ENCODE assay signal across 15 mouse cellular contexts in the genomic region with DNA sequence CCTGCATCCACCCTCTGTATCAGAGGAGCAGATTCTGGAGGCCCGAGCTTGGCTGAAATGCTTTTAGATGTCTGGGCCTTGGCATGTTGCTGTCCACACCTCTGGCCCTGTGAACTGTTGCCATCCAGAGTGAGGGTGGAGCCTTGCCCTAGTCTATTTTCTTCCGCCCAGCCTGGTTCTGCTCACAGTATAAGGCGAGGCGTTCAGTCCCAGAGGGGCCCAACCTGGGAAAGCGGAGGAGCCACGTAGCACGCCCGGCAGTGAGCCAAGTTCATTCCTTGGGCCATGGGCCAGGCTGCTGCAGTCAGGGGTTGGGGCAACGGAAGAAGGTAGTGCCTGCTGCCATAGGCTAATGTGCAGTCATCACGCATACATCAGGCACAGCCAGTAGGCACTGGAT. TPM values are rescaled to one million over a fixed set of nuclear protein-coding genes. Genes with fewer than 3 reads are reported as not detected.
DNase-seq lines count a peak whose midpoint lies in the region; ATAC-seq and TF ChIP-seq lines count a peak whose summit lies in the region.
"Had no signal": no experiment of that assay in that cellular context is flagged by ENCODE, and none has a peak within 500 bp of the region (broad histone marks: within the 10 kb centered on the region; RNA-seq: fewer than 3 reads in every experiment).

No protein-coding gene starts in this region.

- H3K27me3 ChIP-seq in heart, embryonic 15.5 days, result no peaks in the 10 kb centered on the region
- H3K27me3 ChIP-seq in lung, embryonic 14.5 days (ENCODE audit: insufficient read depth, low read length), result no peaks in the 10 kb centered on the region
- no peaks in the 10 kb centered on the region for H3K27me3 ChIP-seq in limb, embryonic 15.5 days
- H3K27me3 ChIP-seq: limb, embryonic 12.5 days had no signal

- no peak overlapping the region for H3K4me3 ChIP-seq in heart, embryonic 15.5 days
- no peak overlapping the region for H3K4me3 ChIP-seq in lung, embryonic 14.5 days (ENCODE audit: low read depth, low read length)
- H3K4me3 ChIP-seq in limb, embryonic 15.5 days, result no peak overlapping the region
- H3K4me3 ChIP-seq: erythroblast, embryonic 14.5 days; limb, embryonic 12.5 days had no signal

- no peak overlapping the region for H3K9ac ChIP-seq in heart, embryonic 15.5 days
- H3K9ac ChIP-seq in lung, embryonic 14.5 days, result no peak overlapping the region
- no peak overlapping the region for H3K9ac ChIP-seq in limb, embryonic 15.5 days
- H3K9ac ChIP-seq: limb, embryonic 12.5 days had no signal

- peak; percentile 88 for ATAC-seq in heart, embryonic 15.5 days (replicated peaks; ENCODE audit: insufficient number of reproducible peaks, insufficient read depth, low FRiP score, low read depth)
- peak; percentile 45 for ATAC-seq in lung, embryonic 14.5 days (ENCODE audit: insufficient read depth)
- ATAC-seq in limb, embryonic 15.5 days (ENCODE audit: insufficient number of reproducible peaks, low FRiP score, low TSS enrichment, low read depth), result peak; percentile 58; the same call in 1 of the 2 replicates
- no peak for ATAC-seq in inflammation-experienced regulatory T-cells, adult 6 months
- ATAC-seq: activated CD4-positive, CD25-positive, alpha-beta regulatory T cell, adult 4 months had no signal

- no peak overlapping the region for H3K4me2 ChIP-seq in heart, embryonic 15.5 days
- H3K4me2 ChIP-seq in lung, embryonic 14.5 days, result no peak overlapping the region
- no peak overlapping the region for H3K4me2 ChIP-seq in limb, embryonic 15.5 days
- H3K4me2 ChIP-seq: limb, embryonic 12.5 days had no signal

- peaks cover 25% of the 10 kb centered on the region for H3K4me1 ChIP-seq in heart, embryonic 15.5 days (replicated peaks)
- no peaks in the 10 kb centered on the region for H3K4me1 ChIP-seq in lung, embryonic 14.5 days (ENCODE audit: insufficient read depth)
- H3K4me1 ChIP-seq in limb, embryonic 15.5 days, result peaks cover 37% of the 10 kb centered on the region

- WGBS in heart, embryonic 15.5 days, result 22% methylated on average over 10 of the region's 10 CpGs
- WGBS in lung, embryonic 14.5 days, result 72% methylated on average over 10 of the region's 10 CpGs
- 61% methylated on average over 10 of the region's 10 CpGs for WGBS in limb, embryonic 15.5 days

- H3K27ac ChIP-seq in heart, embryonic 15.5 days, result peak overlapping the region; percentile 74
- H3K27ac ChIP-seq in lung, embryonic 14.5 days (ENCODE audit: low read depth), result no peak overlapping the region
- H3K27ac ChIP-seq in limb, embryonic 15.5 days, result peak overlapping the region; percentile 47; the same call in 1 of the 2 replicates
- H3K27ac ChIP-seq: limb, embryonic 12.5 days had no signal

- no peak for TF ChIP-seq CTCF in lung, embryonic 14.5 days (IDR thresholded peaks at IDR 0.05; ENCODE audit: low read depth)

- no peaks in the 10 kb centered on the region for H3K9me3 ChIP-seq in heart, embryonic 15.5 days (replicated peaks)
- no peaks in the 10 kb centered on the region for H3K9me3 ChIP-seq in lung, embryonic 14.5 days (ENCODE audit: low read depth, low read length)
- H3K9me3 ChIP-seq in limb, embryonic 15.5 days, result no peaks in the 10 kb centered on the region
- H3K9me3 ChIP-seq: limb, embryonic 12.5 days had no signal

- no peaks in the 10 kb centered on the region for H3K36me3 ChIP-seq in heart, embryonic 15.5 days
- H3K36me3 ChIP-seq in lung, embryonic 14.5 days (ENCODE audit: insufficient read depth), result peaks cover 74% of the 10 kb centered on the region
- peaks cover 70% of the 10 kb centered on the region for H3K36me3 ChIP-seq in limb, embryonic 15.5 days

- DNase-seq in heart, adult 18-20 months, result no peak
- DNase-seq in lung, embryonic 14.5 days, result peak; percentile 36
- no peak for DNase-seq in lung, postnatal 25 days (ENCODE audit: low spot score)
- DNase-seq in heart, postnatal 4 days, result peak; percentile 67
- DNase-seq: cerebellum, adult 2 months; kidney, adult 11 months; layer of hippocampus, postnatal 36 days; lung, postnatal 36 days; midbrain, embryonic 14.5 days had no signal

RNA-seq across cellular contexts. Expression of a gene that starts 46.7 kb away (rescaled TPM):
- 4.4 and 6.1 TPM in 2 replicates for polyA plus RNA-seq in heart, embryonic 15.5 days (2015; fragmentation: Nextera tagmentation; extraction: Ambion mirVana)
- 1 to 10 TPM; 1.1 to 1.6 TPM for total RNA-seq in heart, adult 18-20 months (2021)
- polyA plus RNA-seq in lung, embryonic 14.5 days (2014; fragmentation: Nextera tagmentation; extraction: Ambion mirVana), result 23.1 and 25.8 TPM in 2 replicates
- 1 to 10 TPM; 6.5 TPM for total RNA-seq in heart, postnatal 4 days (2021)
- polyA plus RNA-seq in limb, embryonic 15.5 days (2015; fragmentation: Nextera tagmentation; extraction: Ambion mirVana), result 25.5 and 32.6 TPM in 2 replicates
- polyA plus RNA-seq in inflammation-experienced regulatory T-cells, adult 6 months (2017; shearing (Covaris generic)), result 1 to 10 TPM in 1 of 3 experiments, under 1 TPM in 2; 0.11 to 1.2 (median 0.65) TPM

Comparison
In these comparisons a context has a peak if more than half of its experiments do, and no peak if none do; other contexts are left out.
1. DNase-seq: peak in lung, embryonic 14.5 days (single experiment) and heart, postnatal 4 days (single experiment); none in heart, adult 18-20 months (0 of 2) and lung, postnatal 25 days (single experiment).